Mouse (Mus musculus) adipose tissue, adult 10 weeks (tissue): ENCODE data around the gene Cdh24. TPM values are rescaled to one million over a fixed set of nuclear protein-coding genes. Genes with fewer than 3 reads are reported as not detected.

Experiments used
- polyA plus RNA-seq: library from polyadenylated mRNA; stranded (reverse); fragments of 350-450 nt; fragmentation: Illumina TruSeq; extraction: RNeasy Lipid Tissue Mini Kit (QIAGEN cat#74804); gene quantifications from one replicate; pipeline ENCODE4 v1.2.3, GENCODE M21; 2014; ENCODE audit warnings: low read depth, low replicate concordance

Cdh24 gene
- 3.1 TPM for polyA plus RNA-seq

GRCm38 (mm10) chr14:54641305-54641969 lies at the start of gene Cdh24:
Gene Cdh24, minus strand, starts transcription at chr14:54641364.

GRCm38 (mm10) chr14:54686522-54687143 lies 45.5 kb upstream of the Cdh24 start, which contains the start of gene Acin1:
Gene Acin1, minus strand, starts transcription at chr14:54686931.

GRCm38 (mm10) chr14:54686063-54686521 lies 44.9 kb upstream of the Cdh24 start, which contains the start of gene 1700123O20Rik:
Gene 1700123O20Rik, plus strand, starts transcription at chr14:54686216.

GRCm38 (mm10) chr14:54640946-54641304 lies 239 bp downstream of the Cdh24 start, which contains the start of gene Gm17606:
Gene Gm17606, plus strand, starts transcription at chr14:54640952.

GRCm38 (mm10) chr14:54621133-54621532 lies 20.0 kb downstream of the Cdh24 start, which contains the start of gene Psmb11:
Gene Psmb11, plus strand, starts transcription at chr14:54621433.

GRCm38 (mm10) chr14:54617897-54618365 lies 23.2 kb downstream of the Cdh24 start, which contains the start of gene Psmb5:
Gene Psmb5, minus strand, starts transcription at chr14:54618022.

GRCm38 (mm10) chr14:54605752-54606321 lies 35.3 kb downstream of the Cdh24 start, which contains the start of gene 4931414P19Rik:
Gene 4931414P19Rik, minus strand, starts transcription at chr14:54605993.

Other genes starting within 250 kb of the Cdh24 start
- 6.5 TPM for gene Slc7a7, start 223.6 kb downstream of the Cdh24 start, polyA plus RNA-seq
- gene Mrpl52, start 214.5 kb downstream of the Cdh24 start, polyA plus RNA-seq = 215 TPM
- gene Mmp14, start 209.8 kb downstream of the Cdh24 start, polyA plus RNA-seq = 66.6 TPM
- gene Lrp10, start 177.2 kb downstream of the Cdh24 start, polyA plus RNA-seq = 74.3 TPM
- 0.63 TPM for gene Rem2, start 165.3 kb downstream of the Cdh24 start, polyA plus RNA-seq
- 33.9 TPM for gene Prmt5, start 123.8 kb downstream of the Cdh24 start, polyA plus RNA-seq
- gene Haus4, start 86.7 kb downstream of the Cdh24 start, polyA plus RNA-seq = 59.7 TPM
- gene Ajuba, start 63.8 kb downstream of the Cdh24 start, polyA plus RNA-seq = 27.0 TPM
- gene 4931414P19Rik, start 35.4 kb downstream of the Cdh24 start, polyA plus RNA-seq = 5.2 TPM
- 157 TPM for gene Psmb5, start 23.3 kb downstream of the Cdh24 start, polyA plus RNA-seq
- gene Psmb11, start 19.9 kb downstream of the Cdh24 start, polyA plus RNA-seq = not detected
- gene Gm17606, start 412 bp downstream of the Cdh24 start, polyA plus RNA-seq = not detected
- 32.2 TPM for gene 1700123O20Rik, start 44.9 kb upstream of the Cdh24 start, polyA plus RNA-seq
- gene Acin1, start 45.6 kb upstream of the Cdh24 start, polyA plus RNA-seq = 139 TPM
- gene Gm29776, start 57.5 kb upstream of the Cdh24 start, polyA plus RNA-seq = 0.12 TPM
- gene Cebpe, start 70.8 kb upstream of the Cdh24 start, polyA plus RNA-seq = 0.51 TPM
- gene Slc7a8, start 140.6 kb upstream of the Cdh24 start, polyA plus RNA-seq = 45.5 TPM
- 0.58 TPM for gene Rnf212b, start 172.8 kb upstream of the Cdh24 start, polyA plus RNA-seq
- 8.6 TPM for gene Homez, start 229.6 kb upstream of the Cdh24 start, polyA plus RNA-seq
- gene Ppp1r3e, start 236.2 kb upstream of the Cdh24 start, polyA plus RNA-seq = 28.9 TPM
- gene Bcl2l2, start 242.0 kb upstream of the Cdh24 start, polyA plus RNA-seq = 68.7 TPM
- 1.2 TPM for gene Gm20521, start 242.1 kb upstream of the Cdh24 start, polyA plus RNA-seq